Mouse (Mus musculus) cerebellum, postnatal 25 days (tissue): ENCODE measurements around the gene Arfip1.
A peak's percentile ranks its signal among the peaks of the same experiment; 100 is the strongest.

Experiments used
- DNase-seq, 2 experiments: peaks; one replicate each; pipeline ENCODE4 v3.0.0; 2021; ENCODE audit warnings: mixed read lengths in 2 of 2

Arfip1 gene

GRCm38 (mm10) chr3:84482121-84482520 lies 100.3 kb downstream of the Arfip1 start:
- no peak for DNase-seq

- peak; percentile 36 to 53 for DNase-seq
These were observed 101.3 kb downstream of the Arfip1 start for GRCm38 (mm10) chr3:84481104-84481503.

- peak; percentile 78 to 83 for DNase-seq
These were observed 102.2 kb downstream of the Arfip1 start, which contains the start of gene Fhdc1 for GRCm38 (mm10) chr3:84480006-84480897. Gene Fhdc1, minus strand, starts transcription at chr3:84480429.

- peak; percentile 54 to 65 for DNase-seq
These were observed 103.0 kb downstream of the Arfip1 start for GRCm38 (mm10) chr3:84479293-84480005.

- DNase-seq = no peak
These were observed 103.5 kb downstream of the Arfip1 start for GRCm38 (mm10) chr3:84478896-84479292.

GRCm38 (mm10) chr3:84478195-84478594 lies 104.2 kb downstream of the Arfip1 start:
- no peak for DNase-seq

- DNase-seq = no peak
These were observed 104.9 kb downstream of the Arfip1 start for GRCm38 (mm10) chr3:84477498-84477897.

GRCm38 (mm10) chr3:84474981-84475775 lies 107.2 kb downstream of the Arfip1 start:
- no peak for DNase-seq

- DNase-seq = no peak
These were observed 108.0 kb downstream of the Arfip1 start for GRCm38 (mm10) chr3:84474398-84474797.

- no peak for DNase-seq
These were observed 109.5 kb downstream of the Arfip1 start for GRCm38 (mm10) chr3:84472955-84473354.

GRCm38 (mm10) chr3:84472527-84472926 lies 109.9 kb downstream of the Arfip1 start:
- no peak for DNase-seq

GRCm38 (mm10) chr3:84471146-84471545 lies 111.3 kb downstream of the Arfip1 start:
- DNase-seq = no peak

- DNase-seq = no peak
These were observed 114.3 kb downstream of the Arfip1 start for GRCm38 (mm10) chr3:84468111-84468453.

- no peak for DNase-seq
These were observed 114.9 kb downstream of the Arfip1 start for GRCm38 (mm10) chr3:84467419-84468110.

GRCm38 (mm10) chr3:84465822-84466500 lies 116.5 kb downstream of the Arfip1 start:
- peak; percentile 34 to 46 for DNase-seq

GRCm38 (mm10) chr3:84461687-84462086 lies 120.7 kb downstream of the Arfip1 start:
- DNase-seq = no peak

- no peak for DNase-seq
These were observed 121.5 kb downstream of the Arfip1 start for GRCm38 (mm10) chr3:84460952-84461351.

- no peak for DNase-seq
These were observed 121.9 kb downstream of the Arfip1 start for GRCm38 (mm10) chr3:84460499-84460898.

- DNase-seq = no peak
These were observed 126.5 kb downstream of the Arfip1 start for GRCm38 (mm10) chr3:84455733-84456417.

- DNase-seq = no peak
These were observed 131.8 kb downstream of the Arfip1 start for GRCm38 (mm10) chr3:84450651-84451050.

GRCm38 (mm10) chr3:84449015-84449414 lies 133.4 kb downstream of the Arfip1 start:
- DNase-seq = no peak
